Mouse (Mus musculus): ENCODE measurements around the gene Ndufs8. TPM values are rescaled to one million over a fixed set of nuclear protein-coding genes. Genes with fewer than 3 reads are reported as not detected.

Gene Ndufs8
- total RNA-seq, 2 experiments from 2014 or later = 14.0 to 64.4 TPM

DNA sequence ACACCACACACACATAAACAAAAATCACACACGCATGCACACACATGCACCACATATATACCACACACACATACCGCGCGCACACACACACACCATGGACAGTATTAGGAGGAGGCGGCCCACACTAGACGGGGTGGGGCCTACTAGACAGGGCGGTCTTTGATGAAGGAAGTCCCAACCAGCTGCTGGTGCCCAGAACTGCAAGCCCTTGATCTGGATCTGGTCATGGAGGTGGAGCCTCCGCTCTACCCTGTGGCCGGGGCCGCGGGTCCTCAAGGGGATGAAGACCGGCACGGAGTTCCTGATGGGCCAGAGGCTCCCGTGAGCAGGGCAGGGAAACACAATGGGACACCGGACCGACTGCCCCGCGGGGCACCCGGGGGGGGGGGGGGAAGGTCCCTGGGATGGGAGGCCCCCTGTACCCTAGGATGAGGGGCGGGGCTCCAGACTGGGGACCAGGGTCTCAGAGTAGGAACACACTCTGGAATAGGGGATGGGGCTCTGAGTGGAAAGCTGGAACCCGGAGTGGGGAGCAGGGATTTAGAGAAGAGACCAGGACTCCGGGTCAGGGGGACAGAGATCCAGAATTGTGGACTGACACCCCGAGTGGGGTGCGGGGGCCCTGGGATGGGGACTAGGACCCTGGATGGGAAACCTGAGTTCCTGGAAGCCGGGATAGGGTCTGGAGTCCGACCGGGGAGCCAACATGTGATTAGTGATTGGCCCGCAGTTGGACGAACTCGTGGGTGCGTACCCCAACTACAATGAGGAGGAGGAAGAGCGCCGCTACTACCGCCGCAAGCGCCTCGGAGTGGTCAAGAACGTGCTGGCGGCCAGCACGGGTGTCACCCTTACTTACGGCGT, 22.7 kb upstream of the Ndufs8 start, which contains the start of gene Unc93b1:
Gene Unc93b1, plus strand, starts transcription at position 155 of the 864 bp plus-strand sequence.
- no peak for ATAC-seq (replicated peaks; ENCODE audit: low FRiP score, poor library complexity, severe bottlenecking)

DNA sequence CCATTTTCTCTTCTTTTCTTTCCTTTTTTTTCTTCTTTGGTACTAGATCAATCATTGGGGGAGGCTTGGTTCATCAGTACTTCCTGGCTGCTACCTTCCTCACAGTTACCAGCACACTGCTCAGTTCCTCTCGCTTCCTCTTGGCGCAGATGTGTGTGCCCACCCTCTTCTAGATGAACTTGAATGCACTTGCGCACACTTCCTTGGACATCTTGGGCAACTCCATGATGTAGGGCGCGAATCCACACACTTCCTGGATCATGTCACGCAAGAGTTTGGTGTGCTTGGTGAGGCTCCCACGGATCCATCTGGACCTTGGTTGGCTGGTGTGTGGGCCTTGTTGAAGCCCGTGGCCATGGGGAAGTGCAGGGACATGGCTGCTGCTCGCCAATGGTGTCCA, 19.1 kb upstream of the Ndufs8 start:
- ATAC-seq (replicated peaks; ENCODE audit: low FRiP score, poor library complexity, severe bottlenecking) = no peak

DNA sequence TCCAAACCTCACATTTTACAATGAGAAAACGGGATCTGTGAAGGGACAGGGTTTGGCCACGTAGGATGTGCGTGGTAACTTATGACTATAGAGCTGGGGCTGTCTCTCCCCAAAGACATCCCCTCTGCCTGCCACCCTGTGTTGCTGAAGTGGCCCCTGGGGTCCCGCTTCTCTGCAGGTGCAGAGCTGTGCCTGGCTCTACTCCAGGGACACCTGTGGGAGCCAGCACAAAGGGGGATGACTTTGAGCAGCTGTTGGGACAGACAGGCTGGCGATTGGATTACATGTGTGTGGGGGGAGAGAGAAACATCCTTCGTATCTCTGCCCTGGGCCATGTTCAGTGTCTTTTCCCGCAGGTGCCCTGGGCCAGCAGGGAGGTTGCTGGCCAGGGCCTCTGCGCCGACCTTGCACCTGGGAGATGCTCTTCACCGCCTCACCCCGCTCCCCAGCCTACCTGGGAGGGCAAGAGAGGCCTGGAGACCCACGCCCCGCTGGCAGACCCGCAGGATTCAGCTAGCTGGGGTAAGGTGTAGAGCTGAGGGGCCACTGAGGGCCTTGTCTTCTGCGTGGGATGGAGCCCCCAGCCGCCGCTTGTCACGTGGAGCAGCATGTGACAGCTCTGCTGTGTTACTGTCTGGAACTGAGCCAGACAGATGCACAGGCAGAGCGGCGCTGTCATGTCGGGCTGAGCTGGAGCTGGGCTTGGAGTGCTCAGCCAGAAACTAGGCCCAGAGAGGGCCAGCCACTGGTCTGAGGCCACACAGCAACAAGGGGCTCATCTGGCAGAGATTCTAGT, 17.9 kb upstream of the Ndufs8 start:
- ATAC-seq (replicated peaks; ENCODE audit: low FRiP score, poor library complexity, severe bottlenecking) = no peak

DNA sequence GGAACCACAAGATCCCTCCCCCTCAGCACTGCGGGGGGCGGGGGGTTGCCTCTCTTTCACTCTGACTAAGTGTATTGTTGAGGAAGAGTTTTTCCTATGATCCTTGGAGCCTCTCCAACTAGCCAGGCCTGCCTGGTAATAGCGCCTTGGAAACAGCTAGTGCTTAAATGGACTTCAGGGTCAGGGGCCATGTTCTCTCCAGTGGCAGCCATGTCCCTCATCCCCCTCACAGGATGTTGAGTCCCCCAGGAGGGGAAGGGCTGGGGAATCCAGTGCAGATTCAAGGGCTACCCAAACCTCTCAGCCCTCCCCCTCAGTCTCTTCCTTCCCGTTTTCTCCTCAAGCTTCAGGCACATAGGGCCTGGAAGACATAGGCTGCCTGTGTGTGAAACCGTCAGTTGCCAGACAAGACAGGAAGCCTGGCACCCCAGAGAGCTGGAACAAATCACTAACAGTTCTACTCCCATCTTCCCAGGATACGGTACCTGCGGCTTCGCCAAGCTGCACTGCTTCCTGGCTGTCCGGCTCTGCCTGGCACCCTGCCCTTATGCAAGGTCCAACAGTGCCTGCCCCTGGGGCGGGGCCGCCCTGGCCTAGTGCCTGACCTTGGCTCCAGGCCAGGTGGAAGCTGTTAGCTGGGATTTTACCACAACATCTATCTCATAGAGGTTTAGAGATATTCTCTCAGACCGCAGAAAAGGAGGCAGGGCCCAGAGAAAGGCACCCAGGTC, 16.8 kb upstream of the Ndufs8 start, which contains the start of gene Aldh3b1:
Gene Aldh3b1, minus strand, starts transcription at position 598 of the 731 bp plus-strand sequence.
- ATAC-seq (replicated peaks; ENCODE audit: low FRiP score, poor library complexity, severe bottlenecking) = peak; percentile 40

DNA sequence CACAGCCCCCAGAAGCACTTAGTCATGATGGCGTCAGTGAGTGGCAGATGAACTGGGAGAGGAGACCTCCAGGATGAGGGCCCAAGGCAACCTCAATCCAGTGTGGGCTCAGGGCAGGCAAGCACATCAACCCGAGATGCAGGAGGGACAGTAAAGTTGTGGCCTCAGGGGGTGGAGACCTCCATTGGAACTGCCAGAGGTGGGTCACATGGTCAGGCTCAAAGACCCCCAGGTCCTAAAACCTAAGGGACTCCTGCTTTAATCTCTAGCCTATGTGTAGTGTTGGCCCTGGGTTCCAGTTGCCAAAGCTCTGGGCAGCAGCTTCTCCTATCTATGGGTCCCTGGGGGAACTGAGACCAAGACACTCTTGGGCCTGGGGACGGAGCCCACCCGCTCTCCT, 16.2 kb upstream of the Ndufs8 start:
- ATAC-seq (replicated peaks; ENCODE audit: low FRiP score, poor library complexity, severe bottlenecking) = no peak

DNA sequence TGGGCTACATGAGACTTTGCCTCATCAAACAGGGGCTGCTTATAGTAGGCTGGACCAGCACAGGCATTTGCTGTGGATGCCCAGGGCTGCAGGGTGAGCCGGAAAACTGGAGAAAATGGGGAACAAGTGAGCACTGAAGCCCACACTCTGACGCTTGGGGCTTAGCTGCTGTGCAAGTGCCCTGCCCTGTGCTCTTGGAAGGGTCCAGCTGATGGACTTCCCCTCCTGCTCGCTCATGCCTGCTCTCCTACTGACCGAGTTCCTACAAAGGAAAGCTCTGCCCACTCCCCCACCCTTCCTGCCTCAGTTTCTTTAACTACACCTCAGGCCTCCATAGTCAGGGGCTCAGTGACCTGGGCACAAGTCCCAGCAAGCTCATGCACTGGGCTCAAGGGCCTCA, 15.4 kb upstream of the Ndufs8 start:
- ATAC-seq (replicated peaks; ENCODE audit: low FRiP score, poor library complexity, severe bottlenecking) = no peak

DNA sequence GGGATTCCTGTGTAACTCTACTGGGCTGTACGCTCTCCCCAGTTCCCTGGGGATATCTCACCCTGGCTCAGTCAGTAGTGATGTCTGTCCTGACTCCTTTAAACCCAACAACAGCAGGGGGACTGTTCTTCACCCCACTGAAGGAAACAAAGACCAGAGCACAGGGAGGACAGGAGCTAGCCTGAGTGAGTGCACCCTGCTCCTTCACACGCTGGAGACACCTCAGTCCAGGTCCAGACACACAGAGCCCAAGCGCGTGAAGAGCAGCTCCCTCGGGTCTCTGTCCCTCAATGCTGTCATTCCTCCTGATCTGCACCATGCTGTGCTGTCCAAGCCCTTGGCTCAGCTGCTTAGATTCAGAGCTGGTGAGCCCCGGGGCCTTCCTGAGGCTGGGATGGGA, 14.1 kb upstream of the Ndufs8 start:
- no peak for ATAC-seq (replicated peaks; ENCODE audit: low FRiP score, poor library complexity, severe bottlenecking)

DNA sequence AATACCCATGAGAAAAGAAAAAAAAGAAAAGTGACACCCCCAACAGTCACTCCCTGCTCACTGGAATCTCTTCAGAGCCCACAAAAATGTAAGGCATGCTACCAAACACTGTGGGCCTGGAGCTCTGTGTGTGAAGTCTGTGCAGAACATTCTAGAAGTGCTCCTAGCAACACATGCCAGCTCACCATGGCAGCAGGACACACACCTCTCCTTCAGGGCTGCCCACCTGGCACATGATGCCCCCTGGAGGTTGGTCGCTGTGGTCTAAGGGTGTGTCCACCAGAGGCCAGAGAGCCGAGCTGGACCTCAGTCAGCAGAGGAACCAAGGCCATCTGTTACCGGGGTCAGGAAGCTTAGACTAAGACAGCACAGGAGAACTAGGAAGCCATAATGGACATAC, 13.7 kb upstream of the Ndufs8 start:
- ATAC-seq (replicated peaks; ENCODE audit: low FRiP score, poor library complexity, severe bottlenecking) = no peak

DNA sequence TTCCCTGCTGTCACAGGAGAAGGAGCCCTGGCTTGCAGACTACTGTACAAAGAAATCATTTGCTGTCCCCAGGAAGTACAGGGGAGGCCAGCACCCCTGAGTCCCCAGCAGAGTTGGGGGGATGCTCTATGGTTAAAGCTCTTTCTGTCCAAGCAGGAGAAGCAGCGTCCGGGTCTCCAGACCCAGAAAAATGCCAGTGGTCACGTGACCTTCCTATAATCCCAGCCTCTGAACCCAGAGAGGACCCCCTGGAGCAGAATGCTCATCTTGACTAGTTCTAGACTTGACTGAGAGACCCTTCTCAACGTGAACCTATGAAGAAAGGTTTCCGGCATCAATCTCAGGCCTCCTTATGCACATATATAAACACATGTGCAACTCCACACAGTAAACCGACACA, 13.3 kb upstream of the Ndufs8 start:
- no peak for ATAC-seq (replicated peaks; ENCODE audit: low FRiP score, poor library complexity, severe bottlenecking)

DNA sequence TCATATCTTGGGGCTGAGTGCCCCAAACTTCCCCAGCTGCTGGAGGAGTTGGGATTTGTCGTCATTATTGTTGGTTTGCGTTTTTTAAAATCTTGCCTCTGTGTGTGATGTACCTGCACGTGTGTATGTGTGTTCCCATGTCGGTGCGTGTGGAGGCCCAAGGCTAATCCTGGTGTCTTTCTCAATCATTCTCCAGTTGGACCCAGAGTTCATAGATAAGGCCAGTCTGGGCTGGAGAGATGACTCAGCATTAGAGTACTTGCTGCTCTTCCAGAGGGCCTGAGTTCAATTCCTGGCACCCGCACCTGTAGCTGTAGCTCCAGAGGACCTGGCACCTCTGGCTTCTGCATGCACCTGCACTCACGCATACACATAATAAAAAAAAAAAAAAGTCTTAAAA, 12.3 kb upstream of the Ndufs8 start:
- ATAC-seq (replicated peaks; ENCODE audit: low FRiP score, poor library complexity, severe bottlenecking) = no peak

DNA sequence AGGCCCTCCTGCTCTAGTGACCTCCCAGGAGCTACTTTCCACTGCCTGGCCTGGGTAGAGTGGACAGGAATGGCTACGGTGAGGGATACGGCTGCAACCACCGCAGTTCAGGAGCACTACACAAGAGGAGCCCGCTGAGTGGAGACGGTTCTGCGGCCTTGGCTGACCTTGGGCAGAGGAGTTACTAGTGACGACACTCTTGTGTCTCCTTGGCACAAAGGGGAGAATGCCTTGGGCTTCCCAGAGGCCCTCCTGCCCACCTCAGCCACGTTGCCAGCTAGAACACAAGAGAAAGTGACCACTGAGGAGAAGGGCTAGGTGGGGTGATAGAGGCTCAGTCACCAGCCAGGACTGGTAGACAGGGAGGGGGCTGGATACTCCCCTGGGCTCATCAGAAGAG, 11.6 kb upstream of the Ndufs8 start:
- no peak for ATAC-seq (replicated peaks; ENCODE audit: low FRiP score, poor library complexity, severe bottlenecking)

DNA sequence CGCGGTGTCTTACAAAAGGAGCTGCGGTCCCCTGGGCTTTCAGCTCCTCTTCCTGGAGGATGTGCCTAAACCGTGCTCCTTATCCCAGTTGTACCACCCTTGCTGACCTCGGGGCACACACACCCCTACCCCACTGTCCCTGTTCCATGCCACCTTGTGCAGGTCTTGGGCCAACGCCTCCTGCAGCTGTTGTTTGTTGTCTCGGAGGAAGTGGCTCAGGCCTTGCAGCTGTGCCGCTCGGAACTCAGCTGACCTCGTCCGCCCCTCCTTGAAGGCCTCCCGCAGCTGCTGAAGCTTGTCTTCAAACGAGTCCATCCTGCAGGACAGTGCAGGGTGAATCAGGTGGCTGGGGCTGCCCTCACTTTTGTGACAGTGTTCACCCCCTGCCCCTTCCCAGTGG, 11.0 kb upstream of the Ndufs8 start:
- ATAC-seq (replicated peaks; ENCODE audit: low FRiP score, poor library complexity, severe bottlenecking) = no peak

DNA sequence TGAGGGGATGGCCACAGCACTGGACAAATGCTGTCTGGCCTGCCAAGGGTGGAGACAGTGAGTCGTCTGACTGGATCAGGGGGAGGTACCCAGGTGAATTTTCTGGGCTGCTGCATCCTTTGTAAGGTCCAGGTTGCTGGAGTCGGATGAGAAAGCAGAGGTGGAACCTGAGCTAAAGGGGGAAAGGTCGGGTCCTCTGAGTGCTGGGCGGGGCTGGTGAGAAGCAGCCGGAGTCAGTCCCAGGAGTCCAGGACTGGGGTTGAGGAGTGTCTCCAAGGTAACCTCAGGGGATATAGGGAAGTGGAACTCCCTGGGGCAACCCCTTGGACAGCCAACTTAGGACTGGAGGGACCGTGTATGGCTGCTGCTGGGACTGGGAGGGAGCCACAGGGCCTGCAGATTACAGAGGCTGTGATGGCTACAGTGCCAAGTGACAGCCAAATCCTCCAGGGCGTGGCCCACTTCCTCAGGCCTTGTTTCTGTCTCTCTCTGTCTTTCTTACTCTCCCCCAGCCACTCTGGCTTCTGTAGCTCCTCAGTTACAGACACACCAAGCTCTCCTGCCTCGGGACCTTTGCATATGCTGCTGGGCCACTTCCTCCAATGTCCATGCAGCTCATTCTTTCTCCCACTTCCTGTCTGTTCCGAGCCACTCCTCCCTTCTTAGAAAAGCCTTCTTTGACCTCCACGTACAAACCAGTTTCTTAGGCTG, 10.2 kb upstream of the Ndufs8 start:
- ATAC-seq (replicated peaks; ENCODE audit: low FRiP score, poor library complexity, severe bottlenecking) = no peak

DNA sequence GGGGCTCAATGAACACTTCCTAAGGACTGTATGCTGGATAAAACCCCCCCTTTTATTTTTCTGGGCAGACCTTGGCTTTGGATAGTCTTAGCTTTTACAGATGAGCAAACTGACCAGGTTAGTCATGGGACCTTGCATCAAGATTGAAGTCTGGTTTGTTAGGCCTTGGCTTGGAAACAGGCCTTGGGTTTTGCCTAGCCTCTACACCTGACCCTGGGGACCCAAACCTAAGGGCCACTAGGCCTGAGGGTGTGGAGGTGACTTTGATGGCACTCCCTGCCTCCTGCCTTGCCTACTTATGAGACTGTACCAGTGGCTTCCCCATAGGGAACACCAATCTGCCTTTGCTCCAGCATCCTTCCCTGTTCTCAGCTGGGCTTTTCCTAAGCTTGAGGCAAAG, 7.4 kb upstream of the Ndufs8 start:
- ATAC-seq (replicated peaks; ENCODE audit: low FRiP score, poor library complexity, severe bottlenecking) = no peak

DNA sequence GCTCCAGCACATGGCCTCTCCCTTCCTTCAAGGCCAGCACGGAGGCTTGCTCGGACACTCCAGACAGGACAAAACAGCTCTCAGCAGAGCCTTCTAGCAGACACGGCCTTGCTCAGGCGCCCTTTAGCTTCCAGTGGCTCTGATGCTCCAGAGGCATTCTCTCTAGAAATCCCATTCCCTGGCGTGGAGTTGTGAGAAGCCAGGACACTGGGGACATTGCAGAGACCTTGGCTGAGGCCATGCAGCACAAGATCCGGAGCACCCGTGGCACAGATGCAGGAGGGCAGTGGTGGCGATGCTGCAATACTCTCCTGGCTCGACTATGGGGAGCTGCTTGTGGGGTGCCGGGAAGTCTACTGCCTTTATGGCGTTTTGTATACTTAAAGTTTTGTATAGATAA, 4.2 kb upstream of the Ndufs8 start:
- ATAC-seq (replicated peaks; ENCODE audit: low FRiP score, poor library complexity, severe bottlenecking) = no peak

DNA sequence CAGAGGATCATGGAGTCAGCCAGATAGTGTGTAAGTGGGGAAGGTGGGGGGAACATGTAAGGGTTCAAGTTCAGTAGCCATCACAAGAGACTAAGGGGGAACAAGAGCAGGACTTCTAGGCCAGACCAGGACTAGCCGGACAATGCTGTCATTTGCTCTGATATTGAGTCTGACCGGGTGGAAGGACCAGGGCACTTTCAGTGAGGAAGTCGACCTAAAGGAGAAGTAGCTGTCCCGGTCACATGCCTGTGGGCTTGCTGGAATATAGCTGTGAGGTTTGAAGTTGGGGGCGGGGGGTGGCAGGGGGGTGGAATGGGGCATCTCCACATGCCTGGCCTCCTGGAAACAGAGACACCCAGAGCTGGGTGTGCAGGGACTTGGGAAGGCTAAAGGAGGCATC, 2.0 kb upstream of the Ndufs8 start:
- no peak for ATAC-seq (replicated peaks; ENCODE audit: low FRiP score, poor library complexity, severe bottlenecking)

DNA sequence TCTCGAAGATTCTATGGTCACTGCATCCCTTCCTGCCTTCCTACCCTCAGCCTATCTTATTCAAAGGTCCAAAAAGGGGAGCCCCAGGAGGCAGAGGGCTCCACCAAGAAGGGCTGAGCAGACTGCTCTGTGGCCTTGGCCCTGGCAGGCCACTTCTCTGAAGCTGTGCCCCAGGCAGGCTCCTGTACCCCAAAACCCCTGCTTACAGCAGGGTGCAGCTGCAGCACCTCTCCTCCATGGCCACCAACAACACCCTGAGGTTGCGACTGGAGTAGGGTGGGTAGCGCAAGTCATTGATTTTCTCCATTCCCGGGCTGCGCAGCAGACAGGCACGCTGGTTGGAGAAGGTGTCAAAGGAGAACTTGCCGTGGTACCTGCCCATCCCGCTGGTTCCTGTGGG, 1.1 kb upstream of the Ndufs8 start:
- ATAC-seq (replicated peaks; ENCODE audit: low FRiP score, poor library complexity, severe bottlenecking) = no peak

DNA sequence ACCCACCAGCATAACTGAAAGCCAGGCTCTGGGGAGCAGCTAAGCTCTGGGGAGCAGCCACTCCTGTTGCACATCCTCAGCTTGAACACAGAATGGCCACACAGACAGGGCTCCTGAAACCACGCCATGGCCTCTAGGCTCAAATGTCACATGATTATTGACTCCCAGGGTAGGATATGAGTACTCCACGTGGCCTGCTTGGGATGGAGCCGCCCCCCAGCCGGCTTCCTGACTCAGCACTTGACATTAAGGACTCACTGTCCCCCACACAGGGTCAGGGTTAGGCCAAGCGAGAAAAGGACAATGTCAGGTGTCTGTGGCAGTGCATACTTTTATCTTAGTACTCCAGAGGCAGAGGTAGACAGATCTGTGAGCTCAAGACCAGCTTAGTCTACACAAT, 2.4 kb downstream of the Ndufs8 start:
- no peak for ATAC-seq (replicated peaks; ENCODE audit: low FRiP score, poor library complexity, severe bottlenecking)

DNA sequence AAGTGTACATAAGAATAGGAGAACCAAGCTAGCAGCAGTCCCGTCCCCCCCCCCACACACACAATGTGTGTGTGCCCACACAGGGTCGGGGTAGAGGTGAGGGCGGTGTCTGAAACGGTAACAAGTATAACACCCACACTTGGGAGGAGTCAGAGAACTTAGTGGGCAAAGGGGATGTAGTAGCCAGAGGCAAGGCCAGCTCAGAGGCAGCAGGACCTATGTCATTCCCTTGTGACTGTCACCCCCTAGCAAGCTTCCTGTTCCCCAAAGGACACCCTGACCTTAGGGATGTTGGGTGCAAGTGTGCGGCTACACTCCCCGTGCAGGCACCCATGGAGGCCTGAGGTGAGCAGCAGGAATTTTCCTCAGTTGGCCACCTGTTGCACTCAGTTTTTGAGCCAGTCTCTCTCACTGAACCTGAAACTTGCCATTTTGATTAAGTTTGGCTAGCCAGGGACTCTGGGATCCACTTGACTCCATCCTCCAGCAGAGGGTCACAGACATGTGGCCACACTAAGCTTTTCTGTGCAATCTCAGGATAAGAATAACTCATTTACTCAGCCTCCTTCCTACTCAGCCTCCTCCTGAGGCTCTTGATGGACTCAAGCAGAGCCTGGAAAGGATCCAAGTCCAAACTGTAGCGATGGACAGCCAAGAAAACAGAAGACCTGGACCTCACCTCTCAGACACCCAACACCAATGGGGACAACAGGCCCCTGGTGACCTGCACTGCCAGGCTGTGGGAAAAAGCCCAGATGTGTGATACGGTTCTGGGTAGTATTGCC, 4.5 kb downstream of the Ndufs8 start:
- no peak for ATAC-seq (replicated peaks; ENCODE audit: low FRiP score, poor library complexity, severe bottlenecking)
